Mouse (Mus musculus) monocyte, adult 2 months (primary cell): Measurements from ENCODE around the gene Plk2.
"Not testable (repeated sequence)": the region's sequence is repeated elsewhere in the genome, so short reads cannot be mapped to it uniquely, and the experiment has no call there.

Source experiments
- DNase-seq, 2 experiments: peaks; one replicate each; pipeline ENCODE4 v3.0.0; 2022; ENCODE audit warnings: low spot score in 2 of 2, low read depth in 1 of 2

Gene Plk2

DNA sequence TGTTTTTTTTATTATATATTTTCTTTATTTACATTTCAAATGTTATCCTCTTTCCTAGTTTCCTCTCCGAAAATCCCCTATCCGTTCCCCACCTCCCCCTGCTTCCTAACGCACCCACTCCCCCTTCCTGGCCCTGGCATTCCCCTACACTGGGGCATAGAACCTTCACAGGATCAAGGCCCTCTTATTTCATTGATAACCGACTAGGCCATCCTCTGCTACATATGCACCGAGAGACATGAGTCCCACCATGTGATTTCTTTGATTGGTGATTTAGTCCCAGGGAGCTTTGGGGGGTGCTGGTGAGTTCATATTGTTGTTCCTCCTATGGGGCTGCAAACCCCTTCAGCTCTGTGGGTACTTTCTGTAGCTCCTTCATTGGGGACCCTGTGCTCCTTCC is 9.8 kb downstream of the Plk2 start:
- DNase-seq: not testable (repeated sequence)

DNA sequence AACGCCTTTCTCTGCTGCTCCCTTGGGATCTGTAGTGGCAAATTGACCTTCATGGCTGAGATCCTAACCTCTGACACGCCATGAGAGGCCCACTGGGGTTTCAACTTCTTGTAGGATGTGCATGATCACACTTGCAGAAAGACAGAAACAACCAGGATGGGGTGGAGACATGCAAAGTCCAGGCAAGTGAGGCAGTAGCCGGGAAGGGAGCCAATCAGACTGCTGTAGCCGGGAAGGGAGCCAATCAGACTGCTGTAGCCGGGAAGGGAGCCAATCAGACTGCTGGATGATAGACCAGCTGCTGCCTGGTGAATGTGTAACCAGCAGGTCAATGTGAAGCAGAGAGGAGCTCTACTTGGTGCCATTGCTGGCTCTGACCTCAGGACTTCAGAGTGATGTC is 11.3 kb downstream of the Plk2 start:
- no peak for DNase-seq

DNA sequence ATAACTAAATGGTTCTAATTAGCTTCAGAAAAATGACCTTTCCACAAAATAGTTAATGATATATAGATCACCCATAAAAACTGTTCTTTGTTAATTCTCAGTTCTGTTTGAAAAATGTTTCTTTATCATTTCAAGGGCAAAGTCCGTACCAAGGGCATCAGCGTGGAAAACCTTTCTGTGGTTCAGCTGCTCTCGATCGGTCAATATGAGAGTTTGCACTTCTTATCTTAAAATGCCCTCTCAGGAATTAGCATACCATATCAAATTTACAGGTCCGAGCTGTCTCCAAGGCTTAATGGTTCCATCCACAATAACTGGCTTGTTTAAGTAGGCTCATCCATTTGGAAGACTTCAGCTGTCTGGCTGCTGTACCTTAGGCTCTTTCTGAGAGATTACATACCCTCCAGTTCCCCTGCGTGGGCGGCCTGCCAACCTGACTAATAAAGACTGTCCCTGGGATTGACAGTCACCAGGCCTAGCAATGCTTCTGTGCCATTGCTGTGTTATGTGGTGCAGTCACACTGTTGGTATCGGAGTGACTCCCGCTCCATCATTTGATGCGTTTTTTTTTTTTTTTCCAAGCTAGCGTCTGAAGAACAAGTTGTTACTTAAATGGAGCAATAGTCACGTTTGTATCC is 17.8 kb downstream of the Plk2 start:
- no peak for DNase-seq

DNA sequence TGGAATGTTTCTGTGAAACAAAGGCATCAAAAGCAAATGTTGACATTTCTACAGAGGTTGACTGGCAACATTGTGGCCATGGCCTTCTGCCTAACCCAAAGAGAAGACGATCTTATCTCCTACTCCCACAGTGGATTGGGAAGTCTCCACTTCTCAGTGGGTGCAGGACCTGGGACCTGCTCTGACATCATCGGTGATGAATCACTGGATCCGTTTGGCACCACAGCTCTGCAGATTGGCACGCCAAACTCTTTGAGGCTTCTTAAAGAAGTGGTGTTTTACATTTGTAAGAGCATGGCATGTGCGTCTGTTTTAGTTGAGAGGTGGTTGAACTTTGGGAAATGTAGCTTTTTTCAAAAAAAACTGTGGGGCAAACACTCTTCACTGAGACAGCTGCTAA is 23.8 kb downstream of the Plk2 start:
- DNase-seq: no peak

DNA sequence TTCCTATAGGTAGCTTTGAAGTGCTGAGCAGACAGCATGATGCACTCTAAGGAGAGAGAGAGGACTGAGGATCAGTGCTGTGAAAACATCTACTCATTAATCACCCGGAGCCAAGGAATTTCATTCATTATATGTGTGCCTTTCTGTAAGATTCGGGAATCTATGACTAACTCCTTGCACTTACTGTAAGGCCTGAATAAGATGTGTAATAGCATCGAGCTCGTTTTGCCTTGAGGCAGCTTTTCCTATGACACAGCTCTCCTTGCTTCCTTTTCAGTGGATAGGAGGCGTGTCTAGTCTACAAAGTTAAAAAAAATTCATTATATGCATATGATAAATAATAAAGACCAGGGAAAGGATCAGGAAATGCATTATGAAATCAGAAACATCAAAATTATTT is 24.8 kb downstream of the Plk2 start:
- no peak for DNase-seq

DNA sequence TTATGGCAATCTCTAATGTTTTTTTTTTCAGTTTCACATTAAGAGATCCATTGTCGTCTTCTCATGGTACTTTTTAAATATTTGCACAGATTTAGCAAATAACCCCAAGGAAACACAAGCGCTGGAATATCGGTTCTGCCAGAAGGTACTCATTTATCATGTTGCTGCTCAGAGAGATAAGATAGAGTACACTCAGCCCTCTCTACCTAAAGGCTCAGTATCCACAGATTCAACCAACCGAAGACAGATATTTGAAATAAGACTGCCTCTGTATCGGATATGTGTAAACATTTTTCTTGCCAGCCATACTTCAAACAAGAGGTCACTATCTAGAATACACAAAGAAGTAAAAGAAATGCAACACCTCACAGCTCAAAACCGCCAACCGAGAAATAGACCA is 27.6 kb downstream of the Plk2 start:
- DNase-seq: no peak

DNA sequence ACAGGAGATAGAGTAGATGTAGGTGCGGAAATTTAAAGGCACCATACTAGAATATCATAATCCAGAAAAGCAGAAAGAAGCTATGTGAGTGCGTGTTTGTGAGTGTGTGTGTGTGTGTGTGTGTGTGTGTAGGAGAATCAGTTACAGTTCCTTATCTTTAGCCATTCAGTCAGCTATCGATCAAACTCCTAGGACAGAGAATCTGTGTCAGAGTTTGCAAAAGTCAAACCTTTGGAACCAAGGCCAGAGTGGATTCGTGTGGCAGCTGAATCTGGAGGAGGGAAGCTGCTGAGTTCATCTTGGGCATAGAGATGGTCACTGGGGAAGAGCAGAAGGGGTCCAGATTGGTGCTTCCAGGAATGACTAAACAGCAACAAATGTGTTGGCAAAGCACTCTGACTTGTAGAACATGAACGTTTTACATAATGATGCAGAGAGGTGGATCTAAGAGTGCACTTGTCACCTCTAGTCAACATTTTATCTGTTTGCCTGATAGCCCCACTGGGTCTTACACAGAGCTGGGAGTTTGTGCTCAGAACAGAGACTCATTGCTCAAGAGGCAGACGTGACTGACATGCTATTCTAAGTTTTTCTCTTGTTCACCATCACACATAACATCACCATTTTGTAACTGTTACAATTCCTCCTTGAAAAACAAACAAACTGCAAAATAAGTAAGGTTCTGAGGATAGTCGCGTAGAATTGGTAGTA is 30.8 kb downstream of the Plk2 start:
- no peak for DNase-seq

DNA sequence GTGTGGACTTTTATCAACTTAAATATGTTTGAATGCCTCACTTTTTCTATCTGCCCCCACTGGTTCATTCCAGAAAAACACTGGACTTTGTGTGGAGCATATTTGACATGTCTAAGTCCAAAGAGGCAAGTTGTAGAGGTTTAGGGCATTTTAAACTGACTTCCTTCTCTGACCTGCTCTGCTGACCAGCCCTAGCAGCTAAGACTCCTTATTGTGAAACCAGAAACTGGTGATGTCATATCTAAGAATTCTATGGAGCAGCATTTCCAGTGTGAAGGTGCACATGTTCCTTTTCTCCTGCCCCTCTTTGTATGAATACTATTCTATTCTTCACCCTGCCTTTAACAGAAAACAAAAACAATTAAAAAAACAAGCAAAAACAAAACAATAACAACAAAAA is 36.5 kb downstream of the Plk2 start:
- no peak for DNase-seq

DNA sequence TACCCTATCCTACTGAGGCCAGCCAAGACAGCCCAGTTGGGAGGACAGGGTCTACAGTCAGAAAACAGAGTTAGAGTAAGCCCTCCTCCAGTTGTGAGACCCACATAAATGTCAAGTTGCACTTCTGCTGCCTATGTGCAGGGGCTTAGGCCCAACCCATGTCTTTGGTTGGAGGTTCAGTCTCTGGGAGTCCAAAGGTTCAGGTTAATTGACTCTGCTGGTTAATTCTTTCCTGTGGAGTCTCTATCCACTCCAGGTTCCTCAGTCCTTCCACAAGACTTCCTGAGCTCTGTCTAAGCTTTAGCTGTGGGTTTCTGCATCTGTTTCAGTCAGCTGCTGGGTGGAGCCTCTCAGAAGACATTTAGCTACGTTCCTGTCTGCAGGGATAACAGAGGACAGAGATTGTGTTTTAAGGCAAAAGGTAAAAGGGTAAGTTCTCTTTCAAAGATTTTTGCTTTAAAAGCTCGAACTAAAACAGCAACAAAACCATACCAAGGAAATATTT is 37.3 kb downstream of the Plk2 start:
- no peak for DNase-seq

DNA sequence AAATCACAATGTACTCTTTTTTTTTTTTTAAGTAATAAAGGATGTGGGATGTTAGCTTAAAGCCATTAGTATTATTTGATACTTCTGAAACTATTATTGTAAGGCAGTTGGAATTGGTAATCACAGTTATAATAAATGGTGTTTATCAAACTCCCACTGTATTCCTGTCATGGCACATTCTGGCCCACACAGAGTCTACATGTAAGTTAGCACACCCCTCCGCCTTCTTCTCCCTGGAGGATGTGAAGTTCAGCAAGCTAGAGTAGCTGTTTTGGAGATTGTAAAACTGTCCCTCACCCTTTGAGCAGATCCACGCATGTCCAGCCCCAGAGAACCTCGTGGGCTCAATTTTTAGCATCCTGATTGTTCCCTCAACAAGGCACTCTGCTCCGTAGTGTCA is 37.8 kb downstream of the Plk2 start:
- no peak for DNase-seq

DNA sequence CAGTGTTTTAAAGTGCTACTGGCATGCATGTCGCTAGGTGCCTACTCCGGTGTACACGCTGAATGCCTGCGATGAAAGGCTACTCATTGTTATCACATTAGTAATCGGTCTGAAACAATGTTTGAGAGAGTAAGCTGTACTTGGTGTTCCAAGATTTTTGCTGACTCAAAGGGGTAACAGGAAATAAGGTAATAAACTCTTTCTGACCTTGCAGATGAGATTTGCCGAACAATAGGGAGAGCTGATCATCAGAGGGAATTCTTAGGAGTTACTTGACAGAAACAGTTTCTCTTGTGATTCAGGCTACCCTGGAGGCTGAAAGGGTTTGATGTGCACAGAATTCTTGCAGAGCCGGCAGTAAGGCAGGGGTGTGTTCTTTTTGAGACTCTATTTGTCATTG is 41.8 kb downstream of the Plk2 start:
- no peak for DNase-seq

DNA sequence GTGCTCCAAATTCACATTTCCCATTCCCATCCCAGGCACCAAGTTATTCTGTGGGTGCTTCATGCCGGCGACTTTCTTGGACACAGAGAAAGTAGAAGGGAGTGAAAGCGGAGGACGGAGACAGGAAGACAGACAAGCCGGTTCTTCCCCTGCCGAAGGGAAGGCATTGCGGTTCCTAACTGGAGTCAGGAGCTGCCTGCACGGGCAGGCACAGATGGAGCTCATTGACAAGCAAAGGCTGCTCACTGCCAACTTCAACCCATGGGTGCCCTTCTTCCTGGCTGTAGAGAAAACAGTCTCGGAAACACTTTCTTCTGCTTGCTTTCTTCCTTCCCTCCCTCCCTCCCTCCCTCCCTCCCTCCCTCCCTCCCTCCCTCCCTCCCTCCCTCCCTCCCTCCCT is 43.8 kb downstream of the Plk2 start:
- DNase-seq: no peak

DNA sequence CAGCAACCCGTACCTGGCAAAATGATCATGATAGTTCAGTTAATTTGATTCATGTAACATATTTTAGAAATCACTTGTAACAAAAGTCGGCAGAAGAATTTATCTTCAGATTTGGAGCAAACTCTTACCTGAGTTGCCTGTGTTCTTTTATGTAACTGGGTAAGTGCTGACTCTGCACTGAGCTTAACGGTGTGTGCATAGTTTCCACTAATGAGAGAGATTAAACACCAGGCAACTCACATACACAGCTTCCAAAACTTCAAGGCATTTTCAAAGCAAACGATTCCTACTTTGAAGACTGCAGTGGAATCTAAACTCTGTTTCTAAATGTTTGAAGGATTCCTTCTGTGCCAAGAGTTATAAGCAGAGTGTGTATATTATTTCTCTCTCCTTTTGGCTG is 49.5 kb downstream of the Plk2 start:
- DNase-seq: no peak

DNA sequence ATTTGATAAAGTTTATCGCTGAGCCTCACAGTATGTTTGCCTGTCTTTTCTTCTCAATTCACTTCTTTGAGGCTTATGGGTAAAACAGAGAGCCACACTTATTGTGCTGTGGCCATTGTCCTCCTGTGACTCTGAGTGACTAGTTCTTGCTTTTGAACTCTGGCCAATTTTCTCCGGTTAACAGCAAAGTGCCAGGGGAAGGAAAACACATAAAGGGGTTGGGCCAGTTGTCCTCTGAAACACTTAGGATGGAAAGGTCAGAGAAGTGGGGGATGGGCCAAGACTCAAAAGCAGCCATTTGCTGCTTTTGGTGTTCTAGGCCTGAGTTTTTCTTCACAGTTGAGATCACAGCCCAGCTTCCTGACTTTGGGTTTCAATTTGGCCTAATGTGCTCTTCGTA is 50.0 kb downstream of the Plk2 start:
- DNase-seq: no peak

DNA sequence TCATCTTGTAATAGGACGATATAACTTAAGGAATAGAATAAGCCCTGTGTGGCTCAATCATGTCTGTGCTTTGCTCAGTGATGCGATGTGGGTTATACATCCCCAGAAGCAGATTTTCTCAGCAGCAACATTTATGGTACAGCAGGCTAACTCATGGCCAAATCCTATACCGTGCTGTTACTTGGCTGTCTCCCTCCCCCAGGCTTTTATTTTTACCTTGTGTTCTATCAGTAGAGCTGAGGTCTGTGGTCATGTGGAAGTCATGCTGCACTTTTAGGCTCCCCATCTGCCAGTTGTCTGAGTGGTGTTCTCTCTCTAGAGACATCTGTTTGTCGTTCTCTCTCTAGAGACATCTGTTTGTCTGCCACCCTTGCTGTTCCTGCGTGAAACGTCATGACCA is 51.6 kb downstream of the Plk2 start:
- DNase-seq: no peak

DNA sequence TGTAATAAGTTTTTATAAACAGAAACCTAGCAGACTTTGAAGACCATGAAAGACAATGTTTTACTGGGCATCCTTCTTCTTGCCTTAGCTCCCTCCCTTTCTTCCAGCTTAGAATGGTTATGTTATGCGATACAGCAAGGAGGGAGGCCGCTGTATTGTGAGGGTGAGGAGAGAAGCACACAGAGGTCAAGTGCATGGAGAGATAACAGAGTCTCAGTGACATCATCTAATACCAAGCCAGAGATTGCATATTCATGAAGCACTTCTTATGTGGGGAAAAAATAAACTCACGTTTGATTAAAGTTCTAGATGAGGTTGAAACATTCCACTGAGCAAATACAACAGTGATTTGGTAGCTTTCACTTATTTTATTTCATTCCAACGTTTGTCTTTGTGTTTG is 55.2 kb downstream of the Plk2 start:
- no peak for DNase-seq
